Mouse (Mus musculus): ENCODE data around the gene 2310046K23Rik. TPM values are rescaled to one million over a fixed set of nuclear protein-coding genes. Genes with fewer than 3 reads are reported as not detected.
"Not testable (repeated sequence)": the region's sequence is repeated elsewhere in the genome, so short reads cannot be mapped to it uniquely, and the experiment has no call there.

The 2310046K23Rik gene
- polyA plus RNA-seq, 1 experiment from 2014 or later: not detected

DNA sequence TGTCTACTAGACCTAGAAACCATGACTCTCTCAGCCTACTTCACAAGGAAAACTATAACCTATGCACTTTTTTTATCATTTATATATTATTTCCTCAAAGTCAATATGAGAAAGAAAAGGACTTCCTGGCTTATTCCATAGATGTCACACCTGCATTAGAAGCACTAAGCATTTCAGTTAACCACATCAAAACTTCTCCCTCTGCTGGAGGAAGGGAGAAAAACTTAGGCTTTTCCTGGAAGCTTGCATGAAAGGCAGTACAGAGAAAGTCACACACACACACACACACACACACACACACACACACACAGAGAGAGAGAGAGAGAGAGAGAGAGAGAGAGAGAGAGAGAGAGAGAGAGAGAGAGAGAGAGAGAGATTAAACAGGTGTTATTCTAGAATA lies 22.0 kb downstream of the 2310046K23Rik start:
- Histone ChIP-seq H3K4me1 (ENCODE audit: control insufficient read depth, insufficient read depth, low read length) (no peaks in the 10 kb centered on the region), H3K9me3 (ENCODE audit: control insufficient read depth, low read length) (no peaks in the 10 kb centered on the region), H3K9ac (replicated peaks; ENCODE audit: low read length) (no peak overlapping the region), H3K4me3 (replicated peaks; ENCODE audit: low read depth, low read length) (no peak overlapping the region), H3K27me3 (ENCODE audit: control insufficient read depth, insufficient read depth, low read length) (no peaks in the 10 kb centered on the region), H3K27ac (replicated peaks; ENCODE audit: low read depth, low read length) (no peak overlapping the region), H3K4me2 (ENCODE audit: low read length) (no peak overlapping the region), H3K36me3 (ENCODE audit: control insufficient read depth, insufficient read depth, low read length) (no peaks in the 10 kb centered on the region)
- ATAC-seq (ENCODE audit: low FRiP score, low TSS enrichment) (no peak; the same call in 1 of the 2 replicates), DNase-seq (peak; percentile 45)

DNA sequence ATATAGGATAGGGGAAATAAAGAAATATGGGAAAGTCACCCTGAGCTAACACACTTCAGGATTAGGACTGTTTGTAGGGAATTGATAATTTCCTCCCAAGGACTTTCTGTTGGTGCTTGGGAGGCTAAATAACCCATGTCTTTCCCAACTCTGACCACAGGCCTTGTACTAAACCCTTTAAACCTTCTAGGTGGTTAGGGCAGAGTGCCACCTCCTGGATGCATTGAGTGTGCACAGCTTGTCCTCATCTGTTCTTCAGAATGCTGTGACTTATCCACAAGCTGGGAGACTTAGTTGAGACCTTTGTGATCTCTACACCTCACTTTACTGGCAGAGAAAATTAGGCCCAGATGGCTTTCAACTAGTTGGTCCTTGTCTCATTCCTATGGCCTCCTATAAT lies 23.5 kb downstream of the 2310046K23Rik start:
- no peak overlapping the region for H3K27ac ChIP-seq (replicated peaks; ENCODE audit: low read depth, low read length)
- H3K9me3 ChIP-seq (ENCODE audit: control insufficient read depth, low read length): no peaks in the 10 kb centered on the region
- no peak overlapping the region for H3K4me2 ChIP-seq (ENCODE audit: low read length)
- DNase-seq (peak; percentile 41), ATAC-seq (ENCODE audit: low FRiP score, low TSS enrichment) (no peak)
- H3K27me3 ChIP-seq (ENCODE audit: control insufficient read depth, insufficient read depth, low read length): no peaks in the 10 kb centered on the region
- no peak overlapping the region for H3K4me3 ChIP-seq (replicated peaks; ENCODE audit: low read depth, low read length)
- no peaks in the 10 kb centered on the region for H3K4me1 ChIP-seq (ENCODE audit: control insufficient read depth, insufficient read depth, low read length)
- H3K36me3 ChIP-seq (ENCODE audit: control insufficient read depth, insufficient read depth, low read length): no peaks in the 10 kb centered on the region
- H3K9ac ChIP-seq (replicated peaks; ENCODE audit: low read length): no peak overlapping the region

DNA sequence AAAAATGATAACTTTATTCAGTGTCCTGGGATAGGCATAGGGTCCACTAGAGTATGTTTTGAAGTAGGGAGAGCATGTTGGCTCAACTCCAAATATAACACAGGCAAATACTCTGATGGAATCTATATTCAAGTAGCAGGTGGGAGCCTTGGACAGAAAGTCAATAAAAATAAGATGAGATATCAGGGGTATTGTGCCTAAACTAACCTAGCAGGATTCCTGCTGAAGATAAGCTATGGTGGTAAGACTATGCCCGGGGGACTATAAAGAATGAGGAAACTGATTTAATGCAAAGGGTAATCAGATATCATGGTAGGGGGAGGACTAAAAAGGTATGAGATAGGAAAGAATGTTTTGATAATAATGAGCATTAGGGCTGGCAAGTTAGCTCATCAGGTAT lies 26.1 kb downstream of the 2310046K23Rik start:
- H3K27me3 ChIP-seq (ENCODE audit: control insufficient read depth, insufficient read depth, low read length): no peaks in the 10 kb centered on the region
- WGBS: 90% methylated on average over 1 of the region's 1 CpGs
- no peaks in the 10 kb centered on the region for H3K4me1 ChIP-seq (ENCODE audit: control insufficient read depth, insufficient read depth, low read length)
- H3K36me3 ChIP-seq (ENCODE audit: control insufficient read depth, insufficient read depth, low read length): no peaks in the 10 kb centered on the region
- H3K9me3 ChIP-seq (ENCODE audit: control insufficient read depth, low read length): no peaks in the 10 kb centered on the region
- H3K4me3 ChIP-seq (replicated peaks; ENCODE audit: low read depth, low read length): no peak overlapping the region
- no peak overlapping the region for H3K9ac ChIP-seq (replicated peaks; ENCODE audit: low read length)
- H3K4me2 ChIP-seq (ENCODE audit: low read length): no peak overlapping the region
- no peak overlapping the region for H3K27ac ChIP-seq (replicated peaks; ENCODE audit: low read depth, low read length)
- DNase-seq (no peak), ATAC-seq (ENCODE audit: low FRiP score, low TSS enrichment) (no peak)

DNA sequence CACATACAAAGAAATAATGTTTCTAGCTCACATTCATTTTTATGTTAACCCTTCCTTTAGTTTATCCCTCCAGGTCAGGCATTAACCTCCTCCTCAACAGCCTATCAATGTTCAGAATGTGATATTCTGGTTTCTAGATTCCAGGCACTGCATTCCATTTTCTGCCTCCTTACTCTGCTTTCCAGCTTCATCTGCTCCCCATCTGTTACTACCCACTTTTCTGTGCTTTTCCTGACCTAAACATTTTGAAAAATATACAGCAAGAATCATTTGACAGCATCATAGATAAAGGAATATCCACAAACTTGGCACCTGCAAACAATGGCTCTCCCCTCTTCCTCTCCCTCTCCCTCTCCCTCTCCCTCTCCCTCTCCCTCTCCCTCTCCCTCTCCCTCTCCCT lies 30.8 kb downstream of the 2310046K23Rik start:
- Histone ChIP-seq H3K9ac (replicated peaks; ENCODE audit: low read length) (no peak overlapping the region), H3K36me3 (ENCODE audit: control insufficient read depth, insufficient read depth, low read length) (no peaks in the 10 kb centered on the region), H3K27me3 (ENCODE audit: control insufficient read depth, insufficient read depth, low read length) (no peaks in the 10 kb centered on the region), H3K4me3 (replicated peaks; ENCODE audit: low read depth, low read length) (no peak overlapping the region), H3K4me2 (ENCODE audit: low read length) (no peak overlapping the region), H3K27ac (replicated peaks; ENCODE audit: low read depth, low read length) (no peak overlapping the region), H3K4me1 (ENCODE audit: control insufficient read depth, insufficient read depth, low read length) (no peaks in the 10 kb centered on the region), H3K9me3 (ENCODE audit: control insufficient read depth, low read length) (no peaks in the 10 kb centered on the region)
- ATAC-seq (ENCODE audit: low FRiP score, low TSS enrichment) (no peak), DNase-seq (no peak)

DNA sequence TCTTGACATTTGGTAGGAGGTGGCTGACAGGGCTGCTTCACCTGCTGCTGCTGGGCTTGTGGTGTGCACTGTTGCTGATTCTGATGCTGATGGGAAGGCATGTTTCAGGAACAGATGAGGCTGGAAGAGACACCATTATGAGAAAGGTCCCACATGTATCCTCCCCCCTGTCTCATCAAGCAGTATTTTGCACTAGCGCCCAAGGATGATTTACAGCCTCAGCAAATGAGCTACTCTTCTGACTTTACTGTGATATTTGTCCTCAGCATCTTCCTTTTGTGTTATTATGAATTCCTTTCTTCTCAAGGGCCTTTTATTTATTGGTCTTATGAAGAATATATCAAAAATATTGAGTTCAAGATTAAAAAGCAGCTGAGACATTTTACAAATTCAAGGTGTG lies 33.9 kb downstream of the 2310046K23Rik start, which contains the start of gene Sprr4:
Gene Sprr4 (minus strand): TSS at position 101 of the 400 bp plus-strand sequence.
- WGBS: 97% methylated on average over 1 of the region's 1 CpGs
- no peak for ATAC-seq (ENCODE audit: low FRiP score, low TSS enrichment)
- no peaks in the 10 kb centered on the region for H3K36me3 ChIP-seq (ENCODE audit: control insufficient read depth, insufficient read depth, low read length)

DNA sequence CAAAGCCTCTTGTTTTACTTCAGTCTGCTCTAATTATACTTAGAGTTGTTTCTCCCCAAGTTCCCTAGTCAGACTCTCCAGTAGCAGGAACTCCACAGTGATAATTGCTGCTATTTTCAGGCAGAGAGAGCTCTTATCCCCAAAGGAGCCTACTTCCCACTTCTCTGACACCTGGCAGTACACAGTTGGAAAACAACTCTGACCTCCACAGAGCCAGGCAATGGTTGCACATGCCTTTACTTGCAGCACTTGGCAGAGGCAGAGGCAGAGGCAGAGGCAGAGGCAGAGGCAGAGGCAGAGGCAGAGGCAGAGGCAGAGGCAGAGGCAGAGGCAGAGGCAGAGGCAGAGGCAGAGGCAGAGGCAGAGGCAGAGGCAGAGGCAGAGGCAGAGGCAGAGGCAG lies 44.0 kb downstream of the 2310046K23Rik start:
- not testable (repeated sequence) for H3K4me2 ChIP-seq (ENCODE audit: low read length); H3K4me1 ChIP-seq (ENCODE audit: control insufficient read depth, insufficient read depth, low read length); ATAC-seq (ENCODE audit: low FRiP score, low TSS enrichment); DNase-seq; H3K9ac ChIP-seq (replicated peaks; ENCODE audit: low read length); H3K36me3 ChIP-seq (ENCODE audit: control insufficient read depth, insufficient read depth, low read length); H3K4me3 ChIP-seq (replicated peaks; ENCODE audit: low read depth, low read length); H3K27me3 ChIP-seq (ENCODE audit: control insufficient read depth, insufficient read depth, low read length); H3K9me3 ChIP-seq (ENCODE audit: control insufficient read depth, low read length); H3K27ac ChIP-seq (replicated peaks; ENCODE audit: low read depth, low read length)

More for the DNA sequence above, 33.9 kb downstream of the 2310046K23Rik start, which contains the start of gene Sprr4:
- no peaks in the 10 kb centered on the region for H3K4me1 ChIP-seq (ENCODE audit: control insufficient read depth, insufficient read depth, low read length)
- H3K9me3 ChIP-seq (ENCODE audit: control insufficient read depth, low read length): no peaks in the 10 kb centered on the region
- no peak within 1 kb of the TSS for H3K4me3 ChIP-seq (replicated peaks; ENCODE audit: low read depth, low read length)
- H3K4me2 ChIP-seq (ENCODE audit: low read length): no peak within 1 kb of the TSS
- no peak for DNase-seq
- no peak within 1 kb of the TSS for H3K27ac ChIP-seq (replicated peaks; ENCODE audit: low read depth, low read length)
- H3K9ac ChIP-seq (replicated peaks; ENCODE audit: low read length): no peak within 1 kb of the TSS
- H3K27me3 ChIP-seq (ENCODE audit: control insufficient read depth, insufficient read depth, low read length): no peaks in the 10 kb centered on the region

DNA sequence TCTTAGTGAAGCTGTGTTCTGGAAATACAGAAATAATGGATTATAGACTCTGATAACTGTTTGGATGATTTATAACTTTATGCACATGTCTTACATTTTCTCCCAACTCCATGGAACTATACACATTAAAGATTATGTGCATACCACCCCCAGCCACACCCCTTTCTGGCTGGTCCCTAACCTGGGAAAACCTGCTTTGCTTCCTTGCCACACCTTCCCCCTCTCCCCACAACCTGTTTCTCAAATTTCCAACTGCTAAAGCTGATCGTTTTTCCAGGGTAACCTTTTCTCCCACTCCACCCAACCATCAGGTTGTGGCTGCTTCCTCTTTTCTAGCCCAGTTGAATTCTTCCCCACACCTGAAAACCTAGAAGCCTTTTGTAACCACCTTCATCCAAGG lies 48.0 kb downstream of the 2310046K23Rik start:
- ATAC-seq (ENCODE audit: low FRiP score, low TSS enrichment): no peak

DNA sequence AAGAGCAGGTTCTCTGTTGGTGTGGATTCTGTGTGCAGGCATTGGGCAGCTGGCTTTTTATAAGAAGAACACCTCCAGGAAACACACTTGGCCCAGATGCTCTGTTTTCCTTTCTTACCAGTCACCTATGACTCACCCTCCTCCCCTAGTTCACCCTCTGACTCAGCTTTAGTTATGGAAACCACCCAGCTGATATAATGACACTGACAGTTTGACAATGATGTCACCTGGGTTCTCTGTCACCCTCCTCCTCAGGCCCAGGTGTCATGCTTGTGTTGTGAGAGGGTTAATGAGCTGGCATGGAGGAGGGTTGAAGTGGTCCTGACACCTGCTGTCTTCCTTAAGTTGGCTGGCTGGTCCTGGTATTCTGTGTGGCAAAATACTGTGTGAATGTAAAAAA lies 48.4 kb downstream of the 2310046K23Rik start, which contains the start of gene Sprr1a:
Gene Sprr1a (minus strand): TSS at position 33 of the 400 bp plus-strand sequence.
- H3K36me3 ChIP-seq (ENCODE audit: control insufficient read depth, insufficient read depth, low read length): no peaks in the 10 kb centered on the region
- no peaks in the 10 kb centered on the region for H3K9me3 ChIP-seq (ENCODE audit: control insufficient read depth, low read length)
- H3K4me1 ChIP-seq (ENCODE audit: control insufficient read depth, insufficient read depth, low read length): no peaks in the 10 kb centered on the region
- no peak within 1 kb of the TSS for H3K4me2 ChIP-seq (ENCODE audit: low read length)
- no peak for DNase-seq
- H3K9ac ChIP-seq (replicated peaks; ENCODE audit: low read length): no peak within 1 kb of the TSS
- no peak within 1 kb of the TSS for H3K4me3 ChIP-seq (replicated peaks; ENCODE audit: low read depth, low read length)
- no peak within 1 kb of the TSS for H3K27ac ChIP-seq (replicated peaks; ENCODE audit: low read depth, low read length)
- H3K27me3 ChIP-seq (ENCODE audit: control insufficient read depth, insufficient read depth, low read length): no peaks in the 10 kb centered on the region
- ATAC-seq (ENCODE audit: low FRiP score, low TSS enrichment): no peak

More for the DNA sequence above, 48.0 kb downstream of the 2310046K23Rik start:
- Histone ChIP-seq H3K9me3 (ENCODE audit: control insufficient read depth, low read length) (no peaks in the 10 kb centered on the region), H3K27me3 (ENCODE audit: control insufficient read depth, insufficient read depth, low read length) (no peaks in the 10 kb centered on the region), H3K4me3 (replicated peaks; ENCODE audit: low read depth, low read length) (no peak overlapping the region), H3K27ac (replicated peaks; ENCODE audit: low read depth, low read length) (no peak overlapping the region), H3K9ac (replicated peaks; ENCODE audit: low read length) (no peak overlapping the region), H3K4me1 (ENCODE audit: control insufficient read depth, insufficient read depth, low read length) (no peaks in the 10 kb centered on the region), H3K36me3 (ENCODE audit: control insufficient read depth, insufficient read depth, low read length) (no peaks in the 10 kb centered on the region), H3K4me2 (ENCODE audit: low read length) (no peak overlapping the region)
- WGBS: 57% methylated on average over 1 of the region's 1 CpGs
- no peak for DNase-seq
